Mouse (Mus musculus) midbrain, postnatal 0 days (tissue): ENCODE measurements around the gene Evx1. TPM values are rescaled to one million over a fixed set of nuclear protein-coding genes. Genes with fewer than 3 reads are reported as not detected.
A peak's percentile ranks its signal among the peaks of the same experiment; 100 is the strongest.

Source experiments
- ATAC-seq: fragments of 200-750 bp; cut with Nextera tagmentation; 2 replicates; pipeline ENCODE4 v1.8.0; 2017; ENCODE audit warnings: moderate number of reproducible peaks, mild to moderate bottlenecking, moderate TSS enrichment, moderate library complexity; ENCODE audit not compliant: low FRiP score
- DNase-seq: peaks from one replicate; pipeline ENCODE4 v3.0.0-alpha.2; 2015; ENCODE audit warnings: low spot score
- H3K27ac ChIP-seq: fragments of 300-500 bp; sonication (generic); 2 replicates; pipeline ENCODE4 v1.5.1; 2014; ENCODE audit warnings: low read depth, mild to moderate bottlenecking, low read length, mixed read lengths
- H3K27me3 ChIP-seq: fragments of 300-500 bp; sonication (generic); 2 replicates; pipeline ENCODE4 v1.6.1; 2014; ENCODE audit warnings: low read length, control low read depth, mixed read lengths; ENCODE audit not compliant: insufficient read depth
- H3K36me3 ChIP-seq: fragments of 300-500 bp; sonication (generic); 2 replicates; pipeline ENCODE4 v1.6.1; 2014; ENCODE audit warnings: low read length, control low read depth, mixed read lengths; ENCODE audit not compliant: insufficient read depth
- H3K4me1 ChIP-seq: fragments of 300-500 bp; sonication (generic); 2 replicates; pipeline ENCODE4 v1.6.1; 2014; ENCODE audit warnings: mild to moderate bottlenecking, control low read depth, antibody characterized with exemption, low read length, mixed read lengths; ENCODE audit not compliant: insufficient read depth
- H3K4me2 ChIP-seq: fragments of 300-500 bp; sonication (generic); 2 replicates; pipeline ENCODE4 v1.6.1; 2014; ENCODE audit warnings: low read depth, mild to moderate bottlenecking, low read length, mixed read lengths; ENCODE audit not compliant: poor library complexity, severe bottlenecking
- H3K4me3 ChIP-seq: fragments of 300-500 bp; sonication (generic); 2 replicates; pipeline ENCODE4 v1.5.1; 2014; ENCODE audit warnings: low read depth, mild to moderate bottlenecking, low read length, moderate library complexity
- H3K9ac ChIP-seq: fragments of 300-500 bp; sonication (generic); replicated peaks from 2 replicates; pipeline ENCODE4 v1.6.1; 2014; ENCODE audit warnings: mild to moderate bottlenecking, low read length, moderate library complexity, mixed read lengths; ENCODE audit not compliant: poor library complexity, severe bottlenecking
- H3K9me3 ChIP-seq: fragments of 300-500 bp; sonication (generic); 2 replicates; pipeline ENCODE4 v1.6.1; 2016; ENCODE audit warnings: low read length, control low read depth
- CTCF ChIP-seq: IDR thresholded peaks from 2 replicates; pipeline ENCODE4 v1.5.1; 2016; ENCODE audit warnings: antibody characterized with exemption, mild to moderate bottlenecking
- WGBS: fragments of 180-500 bp; shearing (Covaris S2); extraction: QIAGEN DNeasy Blood & Tissue Kit; methylation state at CpG from one replicate; pipeline ENCODE4 v1.1.7; 2014; 5-methylcytosine and 5-hydroxymethylcytosine counted together
- polyA plus RNA-seq: library from polyadenylated mRNA; unstranded; fragments of >200 nt; fragmentation: Nextera tagmentation; extraction: Ambion mirVana; gene quantifications from 2 replicates; pipeline ENCODE4 v1.2.1, GENCODE M21; 2015
- total RNA-seq: library from RNA; depleted of rRNA; stranded (reverse); fragments of >200 nt; gene quantifications from 2 replicates; pipeline ENCODE4 v1.2.3, GENCODE M21; 2014

Gene Evx1
- total and polyA plus RNA-seq, 2 experiments from 2014 or later, result 0.85 to 1.0 TPM

GRCm38 (mm10) chr6:52316413-52317184, 3.3 kb downstream of the Evx1 start:
- TF ChIP-seq CTCF, result no peak
- ATAC-seq (no peak), DNase-seq (no peak)
- Histone ChIP-seq H3K4me1 (no peaks in the 10 kb centered on the region), H3K36me3 (no peaks in the 10 kb centered on the region), H3K4me2 (peak overlapping the region; percentile 28), H3K27ac (no peak overlapping the region), H3K9me3 (no peaks in the 10 kb centered on the region), H3K4me3 (peak overlapping the region; percentile 8; the same call in 1 of the 2 replicates), H3K27me3 (peaks cover 78% of the 10 kb centered on the region), H3K9ac (no peak overlapping the region)
- WGBS, result under 1% methylated on average over 52 of the region's 81 CpGs

DNA sequence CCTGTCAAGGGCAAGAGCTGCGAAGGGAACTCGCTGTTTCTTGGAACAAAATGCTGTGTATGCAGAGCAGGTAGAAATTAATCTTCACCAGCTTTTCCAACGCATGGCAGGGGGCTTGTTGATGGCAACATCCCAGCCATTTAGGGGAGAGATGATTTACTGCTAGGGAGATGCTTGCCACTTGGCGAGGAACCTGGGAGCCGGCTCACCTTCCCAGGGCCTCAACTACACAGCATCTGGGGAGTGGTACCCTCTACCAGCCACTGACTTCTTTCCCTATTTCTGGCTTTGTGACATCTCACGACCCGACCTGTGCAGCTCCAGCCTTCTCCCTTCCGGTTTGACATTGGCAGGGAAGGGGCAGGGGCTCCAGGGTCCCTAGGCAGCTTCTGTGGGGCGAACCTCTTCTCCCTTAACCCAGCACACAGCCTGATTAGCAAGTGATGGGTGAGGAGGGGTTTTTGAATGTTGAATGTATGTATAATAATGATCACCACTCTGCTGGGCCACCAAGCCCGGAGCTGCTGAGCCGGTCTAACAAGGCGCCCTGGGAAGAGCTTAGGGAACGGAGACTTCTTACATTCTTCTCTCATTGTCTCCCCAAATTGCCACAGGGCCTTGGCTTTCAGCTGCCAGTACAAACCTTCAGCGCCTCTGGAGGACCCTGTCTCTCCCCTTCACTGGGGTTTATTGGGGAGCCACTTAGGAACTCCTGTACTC, 4.3 kb downstream of the Evx1 start:
- Histone ChIP-seq H3K27ac (no peak overlapping the region), H3K27me3 (peaks cover 77% of the 10 kb centered on the region), H3K4me1 (no peaks in the 10 kb centered on the region), H3K9ac (no peak overlapping the region), H3K36me3 (no peaks in the 10 kb centered on the region), H3K4me2 (no peak overlapping the region), H3K4me3 (no peak overlapping the region), H3K9me3 (no peaks in the 10 kb centered on the region)
- DNase-seq, result no peak
- no peak for ATAC-seq
- WGBS, result 6% methylated on average over 14 of the region's 14 CpGs
- TF ChIP-seq CTCF, result no peak

GRCm38 (mm10) chr6:52318271-52318670, 5.0 kb downstream of the Evx1 start:
- Histone ChIP-seq H3K4me1 (no peaks in the 10 kb centered on the region), H3K27ac (no peak overlapping the region), H3K4me3 (no peak overlapping the region), H3K4me2 (no peak overlapping the region), H3K9me3 (no peaks in the 10 kb centered on the region), H3K27me3 (peaks cover 81% of the 10 kb centered on the region), H3K9ac (no peak overlapping the region), H3K36me3 (no peaks in the 10 kb centered on the region)
- WGBS, result 0% methylated on average over 1 of the region's 1 CpGs
- TF ChIP-seq CTCF, result no peak
- ATAC-seq, result no peak
- DNase-seq, result no peak

- peaks cover 78% of the 10 kb centered on the region for H3K27me3 ChIP-seq
Observed at GRCm38 (mm10) chr6:52319956-52320690, 6.8 kb downstream of the Evx1 start.

GRCm38 (mm10) chr6:52320966-52321825, 7.9 kb downstream of the Evx1 start:
- no peaks in the 10 kb centered on the region for H3K4me1 ChIP-seq
- DNase-seq (no peak), ATAC-seq (no peak)
- 3% methylated on average over 12 of the region's 12 CpGs for WGBS
- no peak for TF ChIP-seq CTCF
- H3K27me3 ChIP-seq, result peaks cover 67% of the 10 kb centered on the region
- H3K4me2 ChIP-seq, result no peak overlapping the region
- H3K36me3 ChIP-seq, result no peaks in the 10 kb centered on the region
- no peaks in the 10 kb centered on the region for H3K9me3 ChIP-seq
- no peak overlapping the region for H3K9ac ChIP-seq
- no peak overlapping the region for H3K4me3 ChIP-seq
- H3K27ac ChIP-seq, result no peak overlapping the region

More at GRCm38 (mm10) chr6:52319956-52320690, 6.8 kb downstream of the Evx1 start:
- H3K27ac ChIP-seq, result no peak overlapping the region
- ATAC-seq, result no peak
- no peak overlapping the region for H3K4me2 ChIP-seq
- WGBS, result 2% methylated on average over 17 of the region's 17 CpGs
- DNase-seq, result no peak
- no peak for TF ChIP-seq CTCF
- no peaks in the 10 kb centered on the region for H3K4me1 ChIP-seq
- H3K4me3 ChIP-seq, result no peak overlapping the region
- no peaks in the 10 kb centered on the region for H3K36me3 ChIP-seq
- no peaks in the 10 kb centered on the region for H3K9me3 ChIP-seq
- H3K9ac ChIP-seq, result no peak overlapping the region
